Mouse (Mus musculus) right cerebral cortex, postnatal 36 days (tissue): Measurements from ENCODE around the gene 4921539E11Rik.

Experiments used
- DNase-seq, 2 experiments: peaks; one replicate each; pipeline ENCODE4 v3.0.0; 2022; ENCODE audit warnings: low spot score in 2 of 2, mixed read lengths in 1 of 2

The 4921539E11Rik gene

DNA sequence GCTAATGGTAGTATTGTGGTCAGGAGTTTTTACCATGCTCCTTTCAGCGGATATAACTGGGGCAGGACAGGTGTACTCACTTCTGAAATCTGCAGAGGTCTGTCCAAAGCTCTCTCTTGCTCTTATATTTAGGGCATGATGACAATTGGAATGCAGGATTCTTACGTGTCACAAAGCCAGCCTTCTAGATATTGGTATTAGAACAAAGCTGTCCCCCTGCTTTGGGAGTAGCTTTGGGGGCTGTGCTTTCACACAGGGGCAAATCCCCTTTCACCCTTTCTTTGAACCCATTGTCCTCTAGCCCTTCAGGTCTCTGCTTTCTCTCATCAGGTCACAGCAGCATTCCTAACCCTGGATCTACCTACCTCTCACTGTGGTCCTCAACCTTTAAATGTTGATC is at the start of gene 4921539E11Rik:
Gene 4921539E11Rik, minus strand, starts transcription at position 101 of the 400 bp plus-strand sequence.
- no peak for DNase-seq

DNA sequence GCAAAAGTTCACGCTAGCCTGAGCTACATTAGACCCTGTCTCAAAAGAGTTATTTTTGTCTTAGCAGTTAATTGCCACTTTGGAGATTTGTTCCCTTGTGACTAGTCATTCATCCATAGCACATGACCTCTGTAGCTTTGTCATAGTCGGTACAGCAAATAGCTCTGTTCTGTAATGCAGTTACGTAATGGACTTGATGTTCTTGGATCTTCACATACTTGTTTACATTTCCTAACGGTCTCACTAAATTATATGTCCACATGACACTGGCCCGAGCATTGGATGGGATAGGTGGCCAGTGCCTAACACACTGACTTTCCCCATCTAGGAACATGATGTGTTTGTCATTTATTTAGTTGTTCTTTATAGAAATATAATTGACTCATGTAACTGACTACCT is 44.5 kb upstream of the 4921539E11Rik start:
- DNase-seq, result no peak

DNA sequence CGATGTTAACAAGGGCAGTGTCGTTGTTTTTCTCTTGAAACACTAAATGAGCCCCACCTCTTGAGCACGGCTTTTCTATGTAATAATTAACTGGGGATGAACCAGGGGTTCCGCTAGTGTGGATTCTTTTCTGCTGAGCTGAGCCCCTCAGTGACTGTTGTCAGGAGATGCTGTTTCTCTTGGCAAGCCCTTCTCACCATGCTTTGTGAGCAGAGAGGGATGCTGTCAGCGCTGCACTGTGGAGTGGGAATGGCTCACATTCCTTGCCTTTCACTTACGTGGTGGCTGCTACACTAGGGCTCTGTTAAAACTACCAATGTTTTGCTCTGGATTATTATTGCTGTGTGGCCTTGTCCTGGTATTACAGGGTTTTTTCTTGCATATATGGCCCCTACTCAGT is 38.7 kb upstream of the 4921539E11Rik start:
- DNase-seq, result no peak

DNA sequence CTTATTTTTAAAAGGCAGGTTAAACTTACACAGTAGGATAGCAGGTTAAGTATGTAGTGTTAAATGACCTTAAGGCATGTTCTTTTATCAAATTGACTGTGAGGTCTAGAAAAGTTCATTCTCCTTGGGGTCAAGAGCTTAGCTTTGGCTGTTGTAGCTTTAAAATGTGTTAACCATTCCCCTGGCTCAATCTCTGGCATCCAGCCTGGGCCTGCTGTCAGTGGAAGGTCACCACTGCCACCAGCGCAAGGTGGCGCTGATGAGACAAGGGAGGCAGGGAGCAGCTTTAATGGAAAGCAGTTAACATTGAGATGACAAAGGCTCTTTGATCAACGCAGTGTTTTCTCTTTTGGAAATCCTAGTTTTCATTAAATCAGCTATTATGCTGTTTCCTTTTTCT is 36.3 kb upstream of the 4921539E11Rik start:
- DNase-seq, result no peak

GRCm38 (mm10) chr4:103324688-103325451 is 34.2 kb upstream of the 4921539E11Rik start:
- no peak for DNase-seq

- DNase-seq, result no peak
Measured at GRCm38 (mm10) chr4:103321461-103321860, 30.8 kb upstream of the 4921539E11Rik start.

DNA sequence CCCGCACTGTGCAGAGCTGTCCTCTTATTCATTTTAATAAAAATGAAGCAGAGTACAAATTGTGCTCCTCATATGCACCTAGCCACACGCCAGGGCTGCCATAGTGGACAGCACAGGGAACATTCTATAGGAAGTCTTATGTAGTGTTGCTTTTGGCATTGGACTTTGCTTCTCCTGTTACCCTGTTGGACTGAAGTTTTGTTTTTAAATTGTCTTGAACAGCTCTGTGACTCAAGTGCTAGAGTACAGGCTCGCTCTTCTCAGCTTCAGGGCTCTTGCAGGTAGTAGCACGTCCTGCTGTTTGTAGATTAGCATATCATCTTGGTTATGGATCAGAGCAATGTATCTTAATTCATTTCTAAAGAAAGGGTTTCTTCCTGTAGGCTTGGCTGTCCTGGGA is 25.2 kb upstream of the 4921539E11Rik start:
- no peak for DNase-seq

- no peak for DNase-seq
Measured at GRCm38 (mm10) chr4:103314526-103314910, 23.9 kb upstream of the 4921539E11Rik start.

- DNase-seq, result peak; percentile 95
Measured at GRCm38 (mm10) chr4:103313587-103314525, 23.2 kb upstream of the 4921539E11Rik start, which contains the start of gene Oma1. Oma1 (plus strand) TSS chr4:103313812.

DNA sequence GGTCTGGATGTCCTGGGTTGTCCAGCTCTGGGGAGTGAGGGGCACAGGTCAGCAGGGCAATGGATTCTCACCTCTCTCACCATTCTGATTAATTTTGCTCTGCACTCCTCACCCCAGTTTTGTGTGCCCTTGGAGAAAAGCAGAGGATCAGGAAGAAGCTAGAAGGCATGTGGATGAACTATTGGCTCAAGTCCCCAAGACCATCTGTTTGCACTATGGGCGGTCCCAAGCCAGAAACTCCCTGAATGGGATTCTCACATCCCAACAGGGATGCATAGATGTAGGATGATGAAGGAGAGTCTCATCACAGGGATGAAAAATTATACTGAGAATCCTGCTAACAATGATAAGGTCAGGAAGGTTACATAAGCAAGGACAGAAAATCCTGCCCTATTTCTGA is 13.2 kb upstream of the 4921539E11Rik start:
- no peak for DNase-seq

- peak in 1 of 2 experiments; percentile 13 for DNase-seq
Measured at GRCm38 (mm10) chr4:103299342-103299741, 8.7 kb upstream of the 4921539E11Rik start.

- DNase-seq, result no peak
Measured at GRCm38 (mm10) chr4:103288342-103288741, 2.3 kb downstream of the 4921539E11Rik start.

DNA sequence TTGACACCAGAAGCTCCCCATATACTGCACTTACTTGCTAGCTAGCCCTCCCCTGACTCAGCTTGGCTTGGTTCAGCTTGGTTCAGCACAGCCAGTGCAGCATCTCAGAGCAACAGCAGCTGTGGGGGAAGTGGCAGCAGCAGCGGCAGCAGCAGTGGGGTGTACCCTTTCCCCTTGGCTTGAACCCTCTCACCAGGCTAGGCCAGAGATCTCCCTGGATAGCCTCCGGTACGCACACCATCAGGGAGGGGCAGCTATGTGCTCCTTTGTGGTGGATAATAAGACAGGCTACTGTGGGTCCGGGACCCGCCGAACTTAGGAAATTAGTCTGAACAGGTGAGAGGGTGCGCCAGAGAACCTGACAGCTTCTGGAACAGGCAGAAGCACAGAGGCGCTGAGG is 17.6 kb downstream of the 4921539E11Rik start:
- DNase-seq, result no peak

GRCm38 (mm10) chr4:103269336-103269735 is 21.3 kb downstream of the 4921539E11Rik start:
- DNase-seq, result no peak

DNA sequence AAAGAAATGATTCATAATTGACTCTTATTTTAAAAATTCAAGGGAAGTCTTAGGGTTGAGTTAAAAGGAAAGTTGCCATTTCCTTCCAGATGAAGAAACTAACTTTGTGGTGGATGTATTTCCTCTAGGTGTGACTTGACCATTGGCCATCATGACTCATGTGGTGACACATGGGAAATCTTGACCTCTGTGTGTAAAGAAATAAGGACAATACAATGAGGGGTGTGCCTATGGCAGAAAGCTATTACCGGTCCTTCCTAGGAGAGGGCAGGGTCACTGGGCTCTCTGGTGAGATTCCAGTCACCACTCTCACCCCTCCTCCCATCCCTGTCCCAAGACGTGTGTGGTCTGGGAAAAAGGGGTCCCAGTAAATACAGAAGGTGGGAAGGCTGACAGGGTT is 25.5 kb downstream of the 4921539E11Rik start:
- no peak for DNase-seq

DNA sequence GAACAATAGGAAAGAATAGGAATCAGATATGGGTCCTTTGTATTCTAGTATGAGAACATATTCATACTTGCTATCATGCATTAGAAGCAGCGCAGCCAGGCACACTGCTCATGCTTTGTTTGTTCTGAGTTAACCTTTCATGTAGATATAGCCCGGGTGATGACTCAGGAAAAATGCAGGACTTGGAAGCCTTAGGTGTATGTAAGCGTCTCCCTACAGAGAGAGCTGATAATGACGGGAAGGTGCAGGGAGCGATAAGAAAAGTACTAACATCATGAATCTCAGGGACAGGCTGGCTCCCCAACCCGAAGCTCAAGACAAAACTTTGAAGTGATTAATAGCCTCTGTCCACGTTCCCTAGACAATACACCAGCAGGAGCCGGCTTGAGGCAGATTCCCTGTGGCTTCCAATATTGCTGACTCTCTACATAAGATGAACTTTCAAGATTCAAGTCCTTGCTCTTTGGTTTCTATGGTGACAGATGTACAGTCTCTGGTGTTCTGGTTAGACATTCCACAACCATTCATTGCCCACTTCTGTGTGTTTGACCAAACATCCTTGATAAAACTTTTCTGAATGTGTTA is 26.8 kb downstream of the 4921539E11Rik start:
- no peak for DNase-seq

DNA sequence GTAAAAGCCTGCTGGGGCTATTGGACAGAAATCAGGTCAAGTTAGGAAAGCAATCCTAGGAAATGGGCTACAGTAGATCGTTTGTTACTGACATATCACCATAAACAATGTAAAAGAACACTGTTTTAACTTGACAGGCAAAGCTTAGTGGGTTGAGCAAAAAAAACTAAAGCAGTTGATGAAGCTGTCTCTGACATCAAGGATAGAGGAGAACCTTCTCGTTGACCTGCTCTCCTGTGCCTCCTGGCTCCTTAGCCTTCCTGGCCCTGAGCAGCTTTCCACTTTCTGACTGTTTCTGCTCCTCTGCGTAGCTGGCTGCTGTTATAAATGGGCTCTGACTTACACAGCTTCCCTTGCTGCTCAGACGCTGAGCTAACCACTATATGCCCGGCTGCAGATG is 27.3 kb downstream of the 4921539E11Rik start:
- DNase-seq, result no peak

DNA sequence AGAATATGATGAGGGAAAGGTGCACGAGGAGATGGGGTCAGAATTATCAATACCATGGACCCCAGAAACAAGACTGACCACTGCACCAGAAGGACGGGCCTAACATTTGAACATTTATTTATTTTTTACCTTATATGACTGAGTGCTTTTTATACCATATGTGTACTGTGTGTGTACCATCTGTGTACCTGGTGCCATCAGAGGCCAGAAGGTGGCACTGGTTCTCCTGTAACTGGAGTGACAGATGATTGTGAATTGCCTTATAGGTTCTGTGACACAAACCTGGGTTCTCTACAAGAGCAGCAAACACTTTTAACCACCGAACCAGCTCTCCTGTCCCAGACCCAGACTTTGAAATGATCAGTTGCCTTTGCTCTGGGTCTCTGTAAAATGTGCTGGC is 31.8 kb downstream of the 4921539E11Rik start:
- DNase-seq, result no peak

DNA sequence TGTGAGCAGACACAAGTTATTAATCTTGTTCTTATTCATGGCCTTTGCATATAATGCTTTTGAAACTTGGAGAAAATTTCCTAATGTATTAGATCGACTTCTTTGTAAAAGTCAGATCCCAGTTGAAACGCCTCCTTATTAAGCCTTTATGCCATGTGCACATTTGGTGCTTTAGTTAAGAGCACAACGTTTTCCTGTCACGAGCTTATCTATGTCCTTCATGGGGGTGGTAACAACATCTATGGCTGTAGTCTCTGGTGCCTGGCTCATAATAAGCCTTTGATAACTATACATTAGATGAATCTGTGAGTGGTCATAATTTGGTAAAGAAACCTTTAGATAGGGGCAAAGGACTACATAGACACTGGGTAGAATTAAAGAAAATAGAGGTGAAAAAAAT is 36.8 kb downstream of the 4921539E11Rik start:
- DNase-seq, result no peak

GRCm38 (mm10) chr4:103249436-103250085 is 41.1 kb downstream of the 4921539E11Rik start:
- DNase-seq, result no peak

GRCm38 (mm10) chr4:103247813-103248212 is 42.9 kb downstream of the 4921539E11Rik start:
- no peak for DNase-seq

- no peak for DNase-seq
Measured at GRCm38 (mm10) chr4:103247249-103247648, 43.4 kb downstream of the 4921539E11Rik start.
